In genomic region chr14:17408813-17409212, GRCm38 (mm10) we compare ENCODE assay signal across 29 mouse cellular contexts.
DNase-seq lines count a peak whose midpoint lies in the region; ATAC-seq and TF ChIP-seq lines count a peak whose summit lies in the region.
"Had no signal": no experiment of that assay in that cellular context is flagged by ENCODE, and none has a peak within 500 bp of the region (broad histone marks: within the 10 kb centered on the region; RNA-seq: fewer than 3 reads in every experiment).

No protein-coding gene starts in this region.

- no peaks in the 10 kb centered on the region for H3K9me3 ChIP-seq in kidney, postnatal 0 days (replicated peaks; ENCODE audit: low read length)
- H3K9me3 ChIP-seq in lung, embryonic 16.5 days (ENCODE audit: control insufficient read depth, low read length), result no peaks in the 10 kb centered on the region
- H3K9me3 ChIP-seq: embryonic facial prominence, embryonic 10.5 days; embryonic facial prominence, embryonic 13.5 days; forebrain, embryonic 10.5 days; forebrain, embryonic 13.5 days; heart, embryonic 12.5 days; heart, embryonic 15.5 days; hindbrain, embryonic 10.5 days; hindbrain, embryonic 13.5 days had no signal

- H3K4me2 ChIP-seq in kidney, postnatal 0 days (ENCODE audit: low read length), result no peak overlapping the region
- H3K4me2 ChIP-seq in lung, embryonic 16.5 days (ENCODE audit: low read depth, low read length), result no peak overlapping the region
- H3K4me2 ChIP-seq: embryonic facial prominence, embryonic 13.5 days; forebrain, embryonic 13.5 days; heart, embryonic 12.5 days; heart, embryonic 15.5 days; hindbrain, embryonic 13.5 days had no signal

- H3K27me3 ChIP-seq in kidney, postnatal 0 days (ENCODE audit: insufficient read depth, low read length), result no peaks in the 10 kb centered on the region
- H3K27me3 ChIP-seq in liver, adult 2 months (ENCODE audit: control insufficient read depth, insufficient read depth, low read length), result no peaks in the 10 kb centered on the region
- H3K27me3 ChIP-seq in lung, embryonic 16.5 days (ENCODE audit: control insufficient read depth, insufficient read depth, low read depth, low read length), result no peaks in the 10 kb centered on the region
- H3K27me3 ChIP-seq: embryonic facial prominence, embryonic 13.5 days; forebrain, embryonic 13.5 days; heart, embryonic 12.5 days; heart, embryonic 15.5 days; hindbrain, embryonic 13.5 days had no signal

- H3K79me2 ChIP-seq in liver, adult 2 months (ENCODE audit: control insufficient read depth, insufficient read depth, low read length), result no peaks in the 10 kb centered on the region

- no peaks in the 10 kb centered on the region for H3K36me3 ChIP-seq in kidney, postnatal 0 days (ENCODE audit: insufficient read depth, low read length)
- no peaks in the 10 kb centered on the region for H3K36me3 ChIP-seq in liver, adult 2 months (ENCODE audit: control insufficient read depth, insufficient read depth, low read length)
- H3K36me3 ChIP-seq in lung, embryonic 16.5 days (ENCODE audit: control insufficient read depth, insufficient read depth, low read length), result no peaks in the 10 kb centered on the region
- H3K36me3 ChIP-seq: embryonic facial prominence, embryonic 10.5 days; embryonic facial prominence, embryonic 13.5 days; forebrain, embryonic 10.5 days; heart, embryonic 12.5 days; heart, embryonic 15.5 days; hindbrain, embryonic 10.5 days; hindbrain, embryonic 13.5 days had no signal

- H3K27ac ChIP-seq in kidney, postnatal 0 days, result no peak overlapping the region
- no peak overlapping the region for H3K27ac ChIP-seq in liver, adult 2 months (replicated peaks; ENCODE audit: insufficient read depth, low read depth, low read length)
- peak overlapping the region; percentile 64 for H3K27ac ChIP-seq in lung, embryonic 16.5 days (ENCODE audit: low read length)
- H3K27ac ChIP-seq: embryonic facial prominence, embryonic 10.5 days; embryonic facial prominence, embryonic 13.5 days; forebrain, embryonic 10.5 days; forebrain, embryonic 13.5 days; hindbrain, embryonic 10.5 days; hindbrain, embryonic 13.5 days had no signal

- ATAC-seq in kidney, postnatal 0 days (replicated peaks; ENCODE audit: low FRiP score, low read depth), result no peak
- peak; percentile 39; the same call in 1 of the 2 replicates for ATAC-seq in lung, embryonic 16.5 days (ENCODE audit: low read depth)
- ATAC-seq: activated CD4-positive, CD25-positive, alpha-beta regulatory T cell, adult 4 months; forebrain, embryonic 13.5 days; forebrain, embryonic 16.5 days; hindbrain, embryonic 16.5 days had no signal

- H3K9ac ChIP-seq in kidney, postnatal 0 days (ENCODE audit: low read depth, low read length), result no peak overlapping the region
- H3K9ac ChIP-seq in liver, adult 2 months (ENCODE audit: low read depth, low read length), result no peak overlapping the region
- H3K9ac ChIP-seq in lung, embryonic 16.5 days (ENCODE audit: low read length), result no peak overlapping the region
- H3K9ac ChIP-seq: embryonic facial prominence, embryonic 13.5 days; forebrain, embryonic 13.5 days; heart, embryonic 12.5 days; heart, embryonic 15.5 days; hindbrain, embryonic 13.5 days had no signal

- H3K4me3 ChIP-seq in kidney, postnatal 0 days (replicated peaks; ENCODE audit: low read depth, low read length), result no peak overlapping the region
- no peak overlapping the region for H3K4me3 ChIP-seq in liver, adult 2 months (ENCODE audit: insufficient read depth, low read depth, low read length)
- no peak overlapping the region for H3K4me3 ChIP-seq in lung, embryonic 16.5 days (ENCODE audit: low read length)
- H3K4me3 ChIP-seq: embryonic facial prominence, embryonic 10.5 days; embryonic facial prominence, embryonic 13.5 days; forebrain, embryonic 10.5 days; forebrain, embryonic 13.5 days; heart, embryonic 12.5 days; heart, embryonic 15.5 days; hindbrain, embryonic 10.5 days; hindbrain, embryonic 13.5 days had no signal

- 46% methylated on average over 1 of the region's 1 CpGs for WGBS in kidney, postnatal 0 days
- 74% methylated on average over 1 of the region's 1 CpGs for WGBS in liver, adult 2 months
- WGBS in lung, embryonic 16.5 days, result 48% methylated on average over 1 of the region's 1 CpGs

- no peak for TF ChIP-seq CTCF in kidney, postnatal 0 days (IDR thresholded peaks at IDR 0.05; ENCODE audit: low read depth)
- no peak for TF ChIP-seq CTCF in liver, adult 2 months (IDR thresholded peaks at IDR 0.05; ENCODE audit: low read depth, low read length)

- no peaks in the 10 kb centered on the region; the same call in 1 of the 2 replicates for H3K4me1 ChIP-seq in kidney, postnatal 0 days (replicated peaks; ENCODE audit: insufficient read depth, low read length)
- no peaks in the 10 kb centered on the region for H3K4me1 ChIP-seq in liver, adult 2 months (ENCODE audit: control insufficient read depth, insufficient read depth, low read length)
- H3K4me1 ChIP-seq in lung, embryonic 16.5 days (replicated peaks; ENCODE audit: control insufficient read depth, insufficient read depth, low read length), result peaks cover 10% of the 10 kb centered on the region
- H3K4me1 ChIP-seq: forebrain, embryonic 13.5 days; hindbrain, embryonic 13.5 days had no signal

- DNase-seq in kidney, postnatal 0 days (ENCODE audit: low spot score), result peak; percentile 74
- DNase-seq in kidney, postnatal 36 days, result no peak
- DNase-seq in liver, adult 2 months (ENCODE audit: extremely low read depth, low read depth, low spot score), result peak; percentile 22
- DNase-seq in liver, result no peak
- DNase-seq in lung, postnatal 4 days, result no peak
- DNase-seq in spleen, postnatal 10 days (ENCODE audit: low spot score in 2 of 2), result no peak
- DNase-seq: adrenal gland, adult 8-10 months; adrenal gland, postnatal 25 days; cerebellum, adult 11-12 months; cerebellum, adult 8-10 months; cerebellum, postnatal 10 days; cerebellum, postnatal 36 days; embryo, embryonic 11 days; gastrocnemius, postnatal 25 days; heart, adult 18-20 months; heart, postnatal 10 days; heart, postnatal 36 days had no signal

- TF ChIP-seq POLR2A in liver, adult 2 months (IDR thresholded peaks at IDR 0.05; ENCODE audit: extremely low read depth, insufficient read depth, low read length), result no peak

Comparison
In these comparisons a context has a peak if more than half of its experiments do, and no peak if none do; other contexts are left out.
1. DNase-seq: peak in kidney, postnatal 0 days (single experiment) and liver, adult 2 months (single experiment); none in kidney, postnatal 36 days (0 of 2), liver (single experiment), lung, postnatal 4 days (0 of 2) and spleen, postnatal 10 days (0 of 2).